Mouse (Mus musculus) kidney, postnatal 0 days (tissue): ENCODE data around the gene Slc25a10. TPM values are rescaled to one million over a fixed set of nuclear protein-coding genes. Genes with fewer than 3 reads are reported as not detected.
A peak's percentile ranks its signal among the peaks of the same experiment; 100 is the strongest.

ENCODE experiments used
- ATAC-seq: fragments of 200-750 bp; cut with Nextera tagmentation; replicated peaks from 2 replicates; pipeline ENCODE4 v1.8.0; 2017; ENCODE audit warnings: low read depth, moderate number of reproducible peaks, moderate TSS enrichment, moderate library complexity; ENCODE audit not compliant: low FRiP score
- DNase-seq: peaks from one replicate; pipeline ENCODE4 v3.0.0-alpha.2; 2016; ENCODE audit warnings: low spot score
- H3K27ac ChIP-seq: fragments of 300-500 bp; sonication (generic); 2 replicates; pipeline ENCODE4 v1.5.1; 2014; ENCODE audit warnings: mild to moderate bottlenecking
- H3K27me3 ChIP-seq: fragments of 300-500 bp; sonication (generic); 2 replicates; pipeline ENCODE4 v1.6.1; 2014; ENCODE audit warnings: low read length, mixed read lengths; ENCODE audit not compliant: insufficient read depth
- H3K36me3 ChIP-seq: fragments of 300-500 bp; sonication (generic); 2 replicates; pipeline ENCODE4 v1.6.1; 2014; ENCODE audit warnings: low read length, mixed read lengths; ENCODE audit not compliant: insufficient read depth
- H3K4me1 ChIP-seq: fragments of 300-500 bp; sonication (generic); replicated peaks from 2 replicates; pipeline ENCODE4 v1.6.1; 2014; ENCODE audit warnings: antibody characterized with exemption, low read length, mixed read lengths; ENCODE audit not compliant: insufficient read depth
- H3K4me2 ChIP-seq: fragments of 300-500 bp; sonication (generic); 2 replicates; pipeline ENCODE4 v1.6.1; 2014; ENCODE audit warnings: mild to moderate bottlenecking, low read length, moderate library complexity, mixed read lengths
- H3K4me3 ChIP-seq: fragments of 300-500 bp; sonication (generic); replicated peaks from 2 replicates; pipeline ENCODE4 v1.5.1; 2014; ENCODE audit warnings: low read depth, low read length
- H3K9ac ChIP-seq: fragments of 300-500 bp; sonication (generic); 2 replicates; pipeline ENCODE4 v1.6.1; 2014; ENCODE audit warnings: low read depth, low read length
- H3K9me3 ChIP-seq: fragments of 300-500 bp; sonication (generic); replicated peaks from 2 replicates; pipeline ENCODE4 v1.6.1; 2016; ENCODE audit warnings: low read length, inconsistent platforms, mixed read lengths
- CTCF ChIP-seq: IDR thresholded peaks from 2 replicates; pipeline ENCODE4 v1.5.1; 2016; ENCODE audit warnings: antibody characterized with exemption, low read depth, mild to moderate bottlenecking, moderate library complexity
- WGBS: fragments of 180-500 bp; shearing (Covaris S2); extraction: QIAGEN DNeasy Blood & Tissue Kit; methylation state at CpG from one replicate; pipeline ENCODE4 v1.1.7; 2014; 5-methylcytosine and 5-hydroxymethylcytosine counted together
- polyA plus RNA-seq: library from polyadenylated mRNA; unstranded; fragments of >200 nt; fragmentation: Nextera tagmentation; extraction: Ambion mirVana; gene quantifications from 2 replicates; pipeline ENCODE4 v1.2.1, GENCODE M21; 2015

Gene Slc25a10
- polyA plus RNA-seq, 1 experiment from 2014 or later, result 121 TPM

DNA sequence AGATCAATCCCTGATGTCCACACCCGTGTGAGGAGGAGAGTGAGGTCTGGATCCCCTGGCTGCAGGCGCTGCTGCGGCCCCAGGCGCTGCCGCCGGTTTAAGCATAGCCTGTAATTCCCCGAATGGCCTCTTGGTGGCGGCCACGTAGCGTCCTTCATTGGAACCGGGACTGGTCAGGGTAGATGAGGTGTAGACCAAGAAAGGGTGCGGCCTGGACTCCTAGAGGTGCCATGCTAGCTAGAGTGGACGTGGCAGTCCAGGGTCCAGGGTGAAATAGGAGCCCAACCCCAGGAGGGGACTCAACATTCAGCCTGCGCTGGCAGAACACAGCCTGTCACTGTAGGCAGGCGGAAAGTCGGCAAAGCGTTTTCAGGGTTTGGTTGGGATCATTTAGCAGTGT, 24.0 kb downstream of the Slc25a10 start:
- Histone ChIP-seq H3K27me3 (no peaks in the 10 kb centered on the region), H3K4me2 (no peak overlapping the region), H3K9ac (no peak overlapping the region), H3K4me3 (no peak overlapping the region), H3K27ac (no peak overlapping the region), H3K36me3 (no peaks in the 10 kb centered on the region), H3K9me3 (no peaks in the 10 kb centered on the region), H3K4me1 (peaks cover 10% of the 10 kb centered on the region; the same call in 1 of the 2 replicates)
- WGBS, result 16% methylated on average over 17 of the region's 17 CpGs
- peak; percentile 98 for TF ChIP-seq CTCF
- DNase-seq, result peak; percentile 92
- peak; percentile 82 for ATAC-seq

DNA sequence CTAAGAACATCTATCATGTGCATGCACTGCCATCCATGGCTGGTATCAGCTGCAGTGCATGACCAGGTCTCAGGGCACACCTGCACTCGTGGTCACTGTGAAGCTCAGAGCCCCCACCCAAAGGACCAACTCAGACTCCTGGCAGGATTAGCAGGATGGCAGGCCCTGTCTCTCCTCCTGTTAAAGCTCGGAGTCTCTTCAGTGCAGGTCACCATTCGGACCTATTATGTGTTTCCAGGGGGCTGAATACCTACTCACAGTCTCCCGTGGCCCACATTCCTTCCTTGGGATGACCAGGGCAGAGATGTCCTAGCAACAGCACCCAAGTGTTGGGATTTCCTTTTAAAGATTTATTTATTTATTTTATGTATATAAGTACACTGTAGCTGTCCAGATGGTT, 25.5 kb downstream of the Slc25a10 start:
- no peaks in the 10 kb centered on the region for H3K9me3 ChIP-seq
- TF ChIP-seq CTCF, result no peak
- H3K4me1 ChIP-seq, result 0 out of 2 replicates have a peak, but pooled peaks cover 10% of the 10 kb centered on the region
- H3K4me2 ChIP-seq, result no peak overlapping the region
- WGBS, result 90% methylated on average over 4 of the region's 4 CpGs
- DNase-seq, result no peak
- no peaks in the 10 kb centered on the region for H3K27me3 ChIP-seq
- no peak overlapping the region for H3K4me3 ChIP-seq
- H3K9ac ChIP-seq, result no peak overlapping the region
- no peaks in the 10 kb centered on the region for H3K36me3 ChIP-seq
- H3K27ac ChIP-seq, result no peak overlapping the region
- ATAC-seq, result no peak

GRCm38 (mm10) chr11:120518027-120518426, 26.4 kb downstream of the Slc25a10 start:
- Histone ChIP-seq H3K27ac (no peak overlapping the region), H3K9ac (no peak overlapping the region), H3K27me3 (no peaks in the 10 kb centered on the region), H3K4me3 (no peak overlapping the region), H3K4me1 (0 out of 2 replicates have a peak, but pooled peaks cover 10% of the 10 kb centered on the region), H3K9me3 (no peaks in the 10 kb centered on the region), H3K4me2 (no peak overlapping the region), H3K36me3 (no peaks in the 10 kb centered on the region)
- ATAC-seq (no peak), DNase-seq (peak; percentile 35)
- TF ChIP-seq CTCF, result no peak
- WGBS, result 53% methylated on average over 6 of the region's 6 CpGs

DNA sequence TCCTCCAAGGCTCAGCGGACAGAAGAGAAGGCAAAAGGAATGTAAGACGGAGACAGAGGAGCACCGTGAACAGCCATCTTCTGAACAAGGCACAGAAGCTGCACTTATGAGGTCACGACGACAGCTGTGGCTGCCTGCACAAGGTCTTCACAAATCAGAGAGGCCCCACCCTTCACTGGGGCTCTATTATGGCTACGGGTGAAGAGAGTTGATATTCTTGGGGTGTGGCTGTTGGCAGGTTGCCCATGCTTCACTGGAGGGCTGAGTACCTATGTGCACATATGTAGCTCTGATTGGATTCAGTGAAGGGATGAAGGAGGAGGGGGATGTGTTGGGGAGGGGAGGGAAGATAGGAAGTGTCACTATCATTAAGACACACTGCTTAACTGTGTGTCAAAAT, 26.9 kb downstream of the Slc25a10 start:
- Histone ChIP-seq H3K36me3 (no peaks in the 10 kb centered on the region), H3K9me3 (no peaks in the 10 kb centered on the region), H3K9ac (no peak overlapping the region), H3K4me2 (no peak overlapping the region), H3K4me1 (0 out of 2 replicates have a peak, but pooled peaks cover 10% of the 10 kb centered on the region), H3K4me3 (no peak overlapping the region), H3K27me3 (no peaks in the 10 kb centered on the region), H3K27ac (no peak overlapping the region)
- whole genome bisulfite sequencing, result 57% methylated on average over 6 of the region's 6 CpGs
- DNase-seq, result no peak
- TF ChIP-seq CTCF, result no peak
- no peak for ATAC-seq

DNA sequence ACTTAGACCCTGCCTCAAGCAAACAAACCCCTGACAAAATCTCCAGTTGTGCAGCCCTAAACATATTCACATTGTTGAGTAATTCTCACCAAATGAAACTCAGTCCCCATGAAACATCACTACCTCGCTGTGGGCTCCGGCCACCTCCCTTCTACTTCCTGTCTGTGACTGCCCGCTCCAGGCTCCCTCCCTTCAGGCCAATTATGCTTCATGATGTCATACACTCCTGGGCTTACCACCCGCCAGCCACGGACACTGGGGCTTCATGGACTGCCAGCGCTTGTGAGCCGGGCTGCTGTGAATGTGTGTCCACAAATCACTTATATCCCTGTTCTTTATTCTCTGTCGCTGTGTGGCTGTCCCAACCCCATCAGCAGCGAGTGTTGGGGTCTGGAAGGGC, 28.1 kb downstream of the Slc25a10 start:
- DNase-seq, result peak; percentile 78
- Histone ChIP-seq H3K4me2 (peak overlapping the region; percentile 32; the same call in 1 of the 2 replicates), H3K27ac (peak overlapping the region; percentile 54; the same call in 1 of the 2 replicates), H3K9ac (peak overlapping the region; percentile 31; the same call in 1 of the 2 replicates), H3K4me3 (no peak overlapping the region), H3K4me1 (0 out of 2 replicates have a peak, but pooled peaks cover 10% of the 10 kb centered on the region), H3K27me3 (no peaks in the 10 kb centered on the region), H3K36me3 (no peaks in the 10 kb centered on the region), H3K9me3 (no peaks in the 10 kb centered on the region)
- WGBS, result 25% methylated on average over 9 of the region's 9 CpGs
- TF ChIP-seq CTCF, result no peak
- 0 out of 2 replicates have a peak, but pooled peaks have one; percentile 31 for ATAC-seq

GRCm38 (mm10) chr11:120520498-120520897, 28.9 kb downstream of the Slc25a10 start:
- ATAC-seq, result no peak
- Histone ChIP-seq H3K4me1 (0 out of 2 replicates have a peak, but pooled peaks cover 10% of the 10 kb centered on the region), H3K4me3 (no peak overlapping the region), H3K36me3 (no peaks in the 10 kb centered on the region), H3K27me3 (no peaks in the 10 kb centered on the region), H3K27ac (no peak overlapping the region), H3K4me2 (no peak overlapping the region), H3K9me3 (no peaks in the 10 kb centered on the region), H3K9ac (no peak overlapping the region)
- TF ChIP-seq CTCF, result no peak
- 81% methylated on average over 9 of the region's 9 CpGs for WGBS
- DNase-seq, result no peak

DNA sequence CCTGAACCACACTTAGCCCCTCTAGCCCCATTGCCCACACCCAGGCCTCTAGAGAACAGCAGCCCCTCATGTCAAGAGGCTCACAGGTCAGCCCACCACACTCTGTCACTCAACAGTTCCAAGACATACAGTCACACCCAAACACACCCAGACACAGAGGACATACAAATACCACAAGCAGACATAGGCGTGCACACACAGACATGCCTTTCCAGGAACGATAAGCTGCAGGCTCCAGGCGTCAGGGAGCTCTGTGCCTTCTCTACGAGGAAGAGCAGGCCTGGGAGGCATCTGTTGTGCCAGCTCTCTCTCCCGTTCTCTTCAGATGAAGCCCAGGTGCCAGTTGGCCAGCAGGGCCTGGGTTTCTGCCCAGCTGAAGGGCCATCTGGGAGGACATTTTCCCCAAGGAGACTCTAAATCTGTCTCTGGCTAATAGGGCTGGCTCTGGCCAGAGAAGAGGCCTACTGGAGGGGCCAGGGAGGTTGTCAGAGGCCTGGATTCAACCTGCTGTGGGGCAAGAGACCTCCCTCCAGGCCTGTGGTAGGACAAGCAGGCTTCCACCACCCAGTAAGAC, 29.4 kb downstream of the Slc25a10 start:
- no peak overlapping the region for H3K9ac ChIP-seq
- no peaks in the 10 kb centered on the region for H3K9me3 ChIP-seq
- ATAC-seq, result no peak
- H3K4me3 ChIP-seq, result no peak overlapping the region
- no peak overlapping the region for H3K4me2 ChIP-seq
- H3K27ac ChIP-seq, result no peak overlapping the region; the same call in 1 of the 2 replicates
- no peak for TF ChIP-seq CTCF
- H3K36me3 ChIP-seq, result no peaks in the 10 kb centered on the region
- no peak for DNase-seq
- WGBS, result 80% methylated on average over 5 of the region's 5 CpGs
- 0 out of 2 replicates have a peak, but pooled peaks cover 10% of the 10 kb centered on the region for H3K4me1 ChIP-seq
- no peaks in the 10 kb centered on the region for H3K27me3 ChIP-seq
